Mouse (Mus musculus) liver, embryonic 14.5 days (tissue): ENCODE results near the gene Gm26558.

Experiments used
- CTCF ChIP-seq: IDR thresholded peaks from 2 replicates; pipeline ENCODE4 v1.5.1; 2016; ENCODE audit warnings: antibody characterized with exemption, low read depth, control low read depth
- EP300 ChIP-seq: IDR thresholded peaks from 2 replicates; pipeline ENCODE4 v1.6.1; 2016; ENCODE audit warnings: antibody characterized with exemption, low read depth

- no peak for TF ChIP-seq EP300
- no peak for TF ChIP-seq CTCF
Observed at GRCm38 (mm10) chr2:70669241-70669640, 7.3 kb upstream of the Gm26558 start.
